Mouse (Mus musculus): ENCODE measurements around the gene Ppp1r26. TPM values are rescaled to one million over a fixed set of nuclear protein-coding genes. Genes with fewer than 3 reads are reported as not detected.

Ppp1r26 gene
- polyA plus RNA-seq, 1 experiment from 2014 or later = 0.02 TPM

GRCm38 (mm10) chr2:28409144-28409543 is 37.5 kb upstream of the Ppp1r26 start:
- no peak overlapping the region for H3K27ac ChIP-seq (ENCODE audit: low read depth)
- H3K4me2 ChIP-seq (ENCODE audit: low read depth, low read length) = no peak overlapping the region
- no peak for DNase-seq
- 78% methylated on average over 4 of the region's 4 CpGs for WGBS (ENCODE audit: insufficient replicate concordance)
- TF ChIP-seq CTCF (IDR thresholded peaks at IDR 0.05; ENCODE audit: low read depth) (no peak), EP300 (IDR thresholded peaks at IDR 0.05; ENCODE audit: low read depth) (no peak)
- no peaks in the 10 kb centered on the region for H3K9me3 ChIP-seq (ENCODE audit: low read length)
- H3K4me1 ChIP-seq (ENCODE audit: insufficient read depth) = no peaks in the 10 kb centered on the region
- no peak overlapping the region for H3K4me3 ChIP-seq (ENCODE audit: low read depth, low read length)
- H3K36me3 ChIP-seq (replicated peaks; ENCODE audit: insufficient read depth, low read length) = no peaks in the 10 kb centered on the region
- ATAC-seq = no peak
- H3K27me3 ChIP-seq (ENCODE audit: insufficient read depth, low read length) = no peaks in the 10 kb centered on the region
- H3K9ac ChIP-seq (replicated peaks) = no peak overlapping the region

GRCm38 (mm10) chr2:28409566-28409965 is 37.0 kb upstream of the Ppp1r26 start:
- no peaks in the 10 kb centered on the region for H3K27me3 ChIP-seq (ENCODE audit: insufficient read depth, low read length)
- no peak overlapping the region for H3K27ac ChIP-seq (ENCODE audit: low read depth)
- no peak overlapping the region for H3K4me3 ChIP-seq (ENCODE audit: low read depth, low read length)
- H3K4me2 ChIP-seq (ENCODE audit: low read depth, low read length) = no peak overlapping the region
- DNase-seq = no peak
- H3K9me3 ChIP-seq (ENCODE audit: low read length) = no peaks in the 10 kb centered on the region
- TF ChIP-seq EP300 (IDR thresholded peaks at IDR 0.05; ENCODE audit: low read depth) = no peak
- no peak for TF ChIP-seq CTCF (IDR thresholded peaks at IDR 0.05; ENCODE audit: low read depth)
- H3K9ac ChIP-seq (replicated peaks) = no peak overlapping the region
- 78% methylated on average over 3 of the region's 3 CpGs for WGBS (ENCODE audit: insufficient replicate concordance)
- no peaks in the 10 kb centered on the region for H3K4me1 ChIP-seq (ENCODE audit: insufficient read depth)
- ATAC-seq = no peak
- no peaks in the 10 kb centered on the region for H3K36me3 ChIP-seq (replicated peaks; ENCODE audit: insufficient read depth, low read length)

GRCm38 (mm10) chr2:28412936-28413335 is 33.7 kb upstream of the Ppp1r26 start:
- H3K27me3 ChIP-seq (ENCODE audit: insufficient read depth, low read length) = no peaks in the 10 kb centered on the region
- no peaks in the 10 kb centered on the region for H3K36me3 ChIP-seq (replicated peaks; ENCODE audit: insufficient read depth, low read length)
- H3K9ac ChIP-seq (replicated peaks) = no peak overlapping the region
- no peak for DNase-seq
- no peak overlapping the region for H3K4me3 ChIP-seq (ENCODE audit: low read depth, low read length)
- no peak overlapping the region for H3K4me2 ChIP-seq (ENCODE audit: low read depth, low read length)
- peaks cover 10% of the 10 kb centered on the region for H3K4me1 ChIP-seq (ENCODE audit: insufficient read depth)
- WGBS (ENCODE audit: insufficient replicate concordance) = 63% methylated on average over 6 of the region's 6 CpGs
- TF ChIP-seq CTCF (IDR thresholded peaks at IDR 0.05; ENCODE audit: low read depth) (no peak), EP300 (IDR thresholded peaks at IDR 0.05; ENCODE audit: low read depth) (no peak)
- no peak for ATAC-seq
- no peak overlapping the region for H3K27ac ChIP-seq (ENCODE audit: low read depth)
- H3K9me3 ChIP-seq (ENCODE audit: low read length) = no peaks in the 10 kb centered on the region

- peaks cover 10% of the 10 kb centered on the region for H3K4me1 ChIP-seq (ENCODE audit: insufficient read depth)
- ATAC-seq = no peak
- no peaks in the 10 kb centered on the region for H3K27me3 ChIP-seq (ENCODE audit: insufficient read depth, low read length)
- 71% methylated on average over 5 of the region's 5 CpGs for WGBS (ENCODE audit: insufficient replicate concordance)
- DNase-seq = no peak
- no peaks in the 10 kb centered on the region for H3K9me3 ChIP-seq (ENCODE audit: low read length)
- no peak overlapping the region for H3K4me3 ChIP-seq (ENCODE audit: low read depth, low read length)
- no peak overlapping the region for H3K27ac ChIP-seq (ENCODE audit: low read depth)
- TF ChIP-seq EP300 (IDR thresholded peaks at IDR 0.05; ENCODE audit: low read depth) (no peak), CTCF (IDR thresholded peaks at IDR 0.05; ENCODE audit: low read depth) (no peak)
- no peak overlapping the region for H3K4me2 ChIP-seq (ENCODE audit: low read depth, low read length)
- H3K9ac ChIP-seq (replicated peaks) = no peak overlapping the region
- no peaks in the 10 kb centered on the region for H3K36me3 ChIP-seq (replicated peaks; ENCODE audit: insufficient read depth, low read length)
These were observed 32.4 kb upstream of the Ppp1r26 start for GRCm38 (mm10) chr2:28414116-28414756.

GRCm38 (mm10) chr2:28414757-28415137 is 31.9 kb upstream of the Ppp1r26 start:
- H3K27me3 ChIP-seq (ENCODE audit: insufficient read depth, low read length) = no peaks in the 10 kb centered on the region
- no peak overlapping the region for H3K4me2 ChIP-seq (ENCODE audit: low read depth, low read length)
- peaks cover 10% of the 10 kb centered on the region for H3K4me1 ChIP-seq (ENCODE audit: insufficient read depth)
- no peak overlapping the region for H3K27ac ChIP-seq (ENCODE audit: low read depth)
- TF ChIP-seq EP300 (IDR thresholded peaks at IDR 0.05; ENCODE audit: low read depth) = no peak
- no peaks in the 10 kb centered on the region for H3K36me3 ChIP-seq (replicated peaks; ENCODE audit: insufficient read depth, low read length)
- DNase-seq = no peak
- 84% methylated on average over 5 of the region's 5 CpGs for WGBS (ENCODE audit: insufficient replicate concordance)
- no peak overlapping the region for H3K4me3 ChIP-seq (ENCODE audit: low read depth, low read length)
- no peaks in the 10 kb centered on the region for H3K9me3 ChIP-seq (ENCODE audit: low read length)
- no peak for ATAC-seq
- H3K9ac ChIP-seq (replicated peaks) = no peak overlapping the region

GRCm38 (mm10) chr2:28415387-28416024 is 31.1 kb upstream of the Ppp1r26 start:
- Histone ChIP-seq H3K27ac (ENCODE audit: low read depth) (no peak overlapping the region), H3K4me3 (ENCODE audit: low read depth, low read length) (no peak overlapping the region), H3K9ac (replicated peaks) (no peak overlapping the region; the same call in 1 of the 2 replicates), H3K36me3 (replicated peaks; ENCODE audit: insufficient read depth, low read length) (no peaks in the 10 kb centered on the region), H3K9me3 (ENCODE audit: low read length) (no peaks in the 10 kb centered on the region), H3K4me2 (ENCODE audit: low read depth, low read length) (no peak overlapping the region), H3K27me3 (ENCODE audit: insufficient read depth, low read length) (no peaks in the 10 kb centered on the region), H3K4me1 (ENCODE audit: insufficient read depth) (peaks cover 10% of the 10 kb centered on the region)
- peak; percentile 90 for ATAC-seq
- WGBS (ENCODE audit: insufficient replicate concordance) = 58% methylated on average over 10 of the region's 10 CpGs
- peak; percentile 76 for DNase-seq
- TF ChIP-seq EP300 (IDR thresholded peaks at IDR 0.05; ENCODE audit: low read depth) (no peak), CTCF (IDR thresholded peaks at IDR 0.05; ENCODE audit: low read depth) (no peak)

Data from liver, postnatal 0 days (tissue).